9 mouse cellular contexts compared by ENCODE assay signal in the genomic region with DNA sequence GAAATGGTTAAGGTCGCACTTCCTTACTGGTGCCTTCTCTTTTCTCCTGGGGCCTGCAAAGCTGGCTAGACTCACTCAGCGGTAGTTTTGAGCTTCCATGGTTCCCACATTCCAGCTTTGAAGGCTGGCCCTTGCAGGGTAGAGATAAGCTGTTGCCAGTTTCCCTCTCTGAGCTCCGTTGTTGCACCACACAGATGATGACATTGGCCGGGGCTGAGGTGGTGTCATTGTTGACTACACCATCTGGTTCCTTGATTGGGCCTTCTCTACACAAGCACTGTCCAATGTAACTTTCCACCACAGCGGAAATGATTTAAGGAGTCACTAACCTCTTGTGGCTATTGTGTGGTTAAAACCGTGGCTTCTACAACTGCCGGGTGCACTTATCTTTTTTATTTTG. TPM values are rescaled to one million over a fixed set of nuclear protein-coding genes. Genes with fewer than 3 reads are reported as not detected.
DNase-seq lines count a peak whose midpoint lies in the region; ATAC-seq and TF ChIP-seq lines count a peak whose summit lies in the region.
"Had no signal": no experiment of that assay in that cellular context is flagged by ENCODE, and none has a peak within 500 bp of the region (broad histone marks: within the 10 kb centered on the region; RNA-seq: fewer than 3 reads in every experiment).

No protein-coding gene starts in this region.

- H3K9ac ChIP-seq in heart, postnatal 0 days (replicated peaks; ENCODE audit: low read depth, low read length), result no peak overlapping the region; the same call in 1 of the 2 replicates
- no peak overlapping the region for H3K9ac ChIP-seq in forebrain, embryonic 12.5 days
- H3K9ac ChIP-seq: midbrain, embryonic 13.5 days had no signal

- ATAC-seq in heart, postnatal 0 days (ENCODE audit: insufficient read depth, low read depth), result peak; percentile 88
- no peak for ATAC-seq in forebrain, embryonic 12.5 days (ENCODE audit: low FRiP score)

- no peaks in the 10 kb centered on the region for H3K36me3 ChIP-seq in heart, postnatal 0 days (replicated peaks; ENCODE audit: control insufficient read depth, insufficient read depth, low read length)
- H3K36me3 ChIP-seq in forebrain, embryonic 12.5 days (replicated peaks), result no peaks in the 10 kb centered on the region
- H3K36me3 ChIP-seq: hindbrain, embryonic 10.5 days; midbrain, embryonic 13.5 days had no signal

- no peak for TF ChIP-seq CTCF in heart, postnatal 0 days (IDR thresholded peaks at IDR 0.05; ENCODE audit: low read depth)

- H3K4me2 ChIP-seq in heart, postnatal 0 days (ENCODE audit: low read depth, low read length), result no peak overlapping the region
- no peak overlapping the region for H3K4me2 ChIP-seq in forebrain, embryonic 12.5 days

- H3K4me3 ChIP-seq in heart, postnatal 0 days (ENCODE audit: low read depth, low read length), result no peak overlapping the region
- H3K4me3 ChIP-seq in forebrain, embryonic 12.5 days (replicated peaks), result no peak overlapping the region
- H3K4me3 ChIP-seq: midbrain, embryonic 13.5 days had no signal

- H3K27me3 ChIP-seq in heart, postnatal 0 days (ENCODE audit: control insufficient read depth, insufficient read depth, low read length), result peaks cover 60% of the 10 kb centered on the region
- H3K27me3 ChIP-seq in forebrain, embryonic 12.5 days, result peaks cover 53% of the 10 kb centered on the region

- peaks cover 7% of the 10 kb centered on the region for H3K4me1 ChIP-seq in heart, postnatal 0 days (ENCODE audit: control insufficient read depth, insufficient read depth)
- peaks cover 25% of the 10 kb centered on the region for H3K4me1 ChIP-seq in forebrain, embryonic 12.5 days

- H3K9me3 ChIP-seq in heart, postnatal 0 days (replicated peaks; ENCODE audit: control insufficient read depth, low read length), result no peaks in the 10 kb centered on the region
- H3K9me3 ChIP-seq in forebrain, embryonic 12.5 days, result no peaks in the 10 kb centered on the region
- H3K9me3 ChIP-seq: hindbrain, embryonic 10.5 days; midbrain, embryonic 13.5 days had no signal

- no peak for TF ChIP-seq EP300 in heart, postnatal 0 days (IDR thresholded peaks at IDR 0.05; ENCODE audit: low read depth)

- DNase-seq in MEL-GATA-1-ER (ENCODE audit: extremely low read depth, low read depth), result peak; percentile 41
- peak; percentile 86 for DNase-seq in adrenal gland, adult 2 months
- DNase-seq in heart, postnatal 0 days (ENCODE audit: low spot score), result peak; percentile 67
- DNase-seq in lung, postnatal 4 days, result peak; percentile 58 to 71
- no peak for DNase-seq in frontal cortex, postnatal 14 days (ENCODE audit: low spot score in 2 of 2)
- DNase-seq in layer of hippocampus, postnatal 10 days (ENCODE audit: low spot score in 2 of 2), result no peak

- WGBS in heart, postnatal 0 days, result 27% methylated on average over 7 of the region's 7 CpGs
- WGBS in forebrain, embryonic 12.5 days, result 82% methylated on average over 7 of the region's 7 CpGs

- H3K27ac ChIP-seq in heart, postnatal 0 days (ENCODE audit: low read depth), result no peak overlapping the region
- H3K27ac ChIP-seq in forebrain, embryonic 12.5 days, result no peak overlapping the region
- H3K27ac ChIP-seq: hindbrain, embryonic 10.5 days; midbrain, embryonic 13.5 days had no signal

RNA-seq across cellular contexts. Expression of a gene that starts 2.0 kb away (rescaled TPM):
- 1 to 10 TPM; 3.2 to 3.6 TPM for total RNA-seq in adrenal gland, adult 2 months (2021)
- polyA plus RNA-seq in adrenal gland, adult 2 months (2012; rRNA removed), result 1.7 and 2.3 TPM in 2 replicates
- 0.12 and 0.19 TPM in 2 replicates for total RNA-seq in heart, postnatal 0 days (2014; rRNA removed; ENCODE audit: low replicate concordance)
- 0.05 and 0.11 TPM in 2 replicates for polyA plus RNA-seq in heart, postnatal 0 days (2015; fragmentation: Nextera tagmentation; extraction: Ambion mirVana)
- total RNA-seq in layer of hippocampus, postnatal 10 days (2021), result 100 to 1,000 TPM; 127 to 138 TPM
- 1.2 TPM in 2 replicates for polyA plus RNA-seq in forebrain, embryonic 12.5 days (2016; fragmentation: Nextera tagmentation; extraction: Ambion mirVana)

RNA-seq across cellular contexts. Expression of a gene that starts 52.7 kb away (rescaled TPM):
- total RNA-seq in adrenal gland, adult 2 months (2021), result 10 to 100 TPM in 1 of 2 experiments, 1 to 10 TPM in 1; 8.7 to 18.1 TPM
- polyA plus RNA-seq in adrenal gland, adult 2 months (2012; rRNA removed), result 46.7 and 61.0 TPM in 2 replicates
- total RNA-seq in heart, postnatal 0 days (2014; rRNA removed; ENCODE audit: low replicate concordance), result 12.9 and 13.1 TPM in 2 replicates
- 13.0 and 13.4 TPM in 2 replicates for polyA plus RNA-seq in heart, postnatal 0 days (2015; fragmentation: Nextera tagmentation; extraction: Ambion mirVana)
- 10 to 100 TPM in 1 of 2 experiments, 1 to 10 TPM in 1; 9.2 to 10.4 TPM for total RNA-seq in layer of hippocampus, postnatal 10 days (2021)
- 137 and 147 TPM in 2 replicates for polyA plus RNA-seq in forebrain, embryonic 12.5 days (2016; fragmentation: Nextera tagmentation; extraction: Ambion mirVana)

Comparison
In these comparisons a context has a peak if more than half of its experiments do, and no peak if none do; other contexts are left out.
1. DNase-seq: peak in MEL-GATA-1-ER (single experiment), adrenal gland, adult 2 months (single experiment), heart, postnatal 0 days (single experiment) and lung, postnatal 4 days (2 of 2); none in frontal cortex, postnatal 14 days (0 of 2) and layer of hippocampus, postnatal 10 days (0 of 2).
2. RNA of a gene that starts 2.0 kb away (total RNA-seq): 127 to 138 TPM in layer of hippocampus, postnatal 10 days; 3.2 to 3.6 TPM in adrenal gland, adult 2 months and 0.12 to 0.19 TPM in heart, postnatal 0 days; every median in the first group is over 10 times any median in the second.